Mouse (Mus musculus) frontal cortex, adult (tissue): Measurements from ENCODE around the gene Ppil6.

Experiments used
- ATAC-seq: cut with Nextera tagmentation; 2 replicates; pipeline ENCODE4 v1.9.2; 2017; ENCODE audit warnings: mild to moderate bottlenecking, moderate library complexity, mixed read lengths; ENCODE audit not compliant: low TSS enrichment

Gene Ppil6

DNA sequence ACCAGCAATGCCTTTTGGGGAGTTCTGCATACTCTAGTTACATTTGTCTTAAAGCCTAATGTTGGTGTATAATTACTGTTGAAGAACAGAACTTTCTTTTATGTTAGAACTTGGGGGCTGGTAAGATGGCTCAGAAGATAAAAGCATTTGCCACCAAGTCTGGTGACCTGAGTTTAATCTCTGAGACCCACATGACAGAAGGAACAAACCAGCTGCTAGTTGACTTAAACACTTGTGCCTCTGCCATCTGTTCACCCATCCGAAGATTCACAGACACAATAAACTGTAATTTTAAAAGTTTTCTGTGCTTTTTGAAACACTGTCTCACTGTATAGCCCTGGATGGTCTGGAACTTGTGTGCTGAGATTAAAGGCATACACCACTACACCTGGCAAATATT lies 35.5 kb downstream of the Ppil6 start:
- ATAC-seq, result no peak

- no peak for ATAC-seq
These were observed 39.7 kb downstream of the Ppil6 start for GRCm38 (mm10) chr10:41529972-41530371.

DNA sequence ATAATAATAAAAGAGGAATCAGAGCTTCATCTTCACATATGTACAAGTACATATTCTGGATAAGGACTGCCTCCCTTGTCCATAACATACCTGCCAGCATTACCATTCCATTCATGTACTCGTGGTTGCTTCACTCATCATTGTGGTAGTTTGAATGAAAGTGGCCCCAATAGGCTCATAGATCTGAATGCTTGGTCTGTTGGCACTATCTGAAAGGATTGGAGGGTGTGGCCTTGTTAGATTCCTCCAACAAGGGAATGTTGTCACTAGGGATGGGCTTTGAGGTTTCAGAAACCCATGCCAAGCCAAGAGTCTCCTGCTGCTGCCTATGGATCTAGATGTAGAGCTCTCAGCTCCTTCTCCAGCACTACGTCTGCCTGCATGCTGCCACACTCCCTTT lies 45.8 kb downstream of the Ppil6 start:
- ATAC-seq, result no peak

DNA sequence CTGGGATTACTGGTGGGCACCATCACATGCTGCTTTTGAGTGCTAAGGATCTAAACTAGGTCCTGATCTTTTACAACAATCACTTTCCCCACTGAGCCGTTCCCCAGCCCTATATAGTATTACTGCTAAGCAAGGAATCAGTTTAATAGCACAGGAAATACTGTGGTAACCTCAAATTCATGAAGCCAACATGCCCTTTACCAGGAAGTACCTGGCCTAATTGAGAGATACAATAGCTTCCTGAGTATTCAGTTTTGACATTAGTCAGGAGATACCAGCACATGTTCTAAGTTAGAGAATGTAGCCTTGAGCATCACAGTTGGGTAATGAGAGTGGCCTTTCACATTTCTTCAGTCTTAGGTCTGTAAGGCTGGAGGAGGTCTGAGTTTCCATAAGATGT lies 46.5 kb downstream of the Ppil6 start:
- ATAC-seq, result no peak

- no peak for ATAC-seq
These were observed 47.2 kb downstream of the Ppil6 start for GRCm38 (mm10) chr10:41537226-41537982.

GRCm38 (mm10) chr10:41537983-41538330 lies 47.7 kb downstream of the Ppil6 start:
- no peak for ATAC-seq

DNA sequence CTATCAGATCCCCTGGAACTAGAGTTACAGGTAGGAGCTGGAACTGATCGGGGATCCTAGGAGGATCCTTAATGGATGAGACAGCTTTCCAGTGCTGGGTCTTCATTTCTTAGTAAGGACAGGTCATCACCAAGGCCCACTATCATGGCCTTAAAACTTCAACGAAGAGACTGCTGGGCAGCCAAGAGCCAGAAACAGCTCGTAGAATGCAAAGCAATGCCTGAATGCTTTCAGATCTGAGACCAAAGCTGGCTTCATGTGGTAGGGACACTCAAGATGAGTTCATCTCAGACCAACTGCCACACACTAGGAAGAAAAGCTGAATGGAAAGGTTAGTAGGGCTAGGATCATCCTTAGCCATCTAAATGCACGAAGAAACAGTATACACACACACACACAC lies 48.7 kb downstream of the Ppil6 start:
- no peak for ATAC-seq

DNA sequence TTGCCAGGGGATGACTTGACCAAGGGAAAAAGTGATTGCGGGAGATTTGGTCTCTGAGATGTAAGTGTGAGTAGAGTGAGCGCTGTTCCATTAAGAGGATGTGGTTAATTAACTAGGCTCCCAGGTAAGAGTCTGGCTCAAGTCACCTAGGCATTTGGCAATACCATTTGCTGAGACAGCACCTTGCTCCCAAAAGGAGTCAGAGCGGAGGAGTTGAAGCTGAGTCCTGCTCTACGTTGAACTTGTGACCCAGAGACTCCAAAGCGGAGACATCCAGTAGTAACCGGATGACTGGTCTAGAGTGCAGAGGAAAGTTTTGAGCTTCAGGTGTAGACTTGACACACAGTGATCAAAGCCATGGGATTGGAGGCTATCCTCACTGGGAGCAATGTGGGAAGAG lies 51.8 kb downstream of the Ppil6 start:
- ATAC-seq, result no peak

DNA sequence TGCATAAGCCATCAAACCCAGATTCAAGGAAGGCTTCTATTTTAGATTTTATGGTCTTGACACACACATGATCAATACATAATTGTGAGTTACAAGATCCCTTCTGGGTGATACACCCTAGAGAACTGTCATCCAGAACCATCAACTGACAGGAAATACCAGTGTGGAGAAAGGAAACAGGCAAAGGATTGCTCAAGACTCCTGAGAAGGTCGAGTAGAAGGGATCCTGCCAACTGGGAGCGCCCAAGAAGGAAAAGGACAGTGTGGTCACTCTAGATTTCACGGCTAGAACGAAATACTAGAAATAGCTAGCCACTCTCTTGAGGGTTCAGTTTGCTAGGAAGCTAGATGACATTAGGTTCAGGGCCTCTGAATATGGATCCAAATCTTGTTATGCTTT lies 53.2 kb downstream of the Ppil6 start:
- ATAC-seq, result no peak

GRCm38 (mm10) chr10:41543844-41544243 lies 53.6 kb downstream of the Ppil6 start:
- ATAC-seq, result no peak

- no peak for ATAC-seq
These were observed 54.4 kb downstream of the Ppil6 start for GRCm38 (mm10) chr10:41544481-41545190.

DNA sequence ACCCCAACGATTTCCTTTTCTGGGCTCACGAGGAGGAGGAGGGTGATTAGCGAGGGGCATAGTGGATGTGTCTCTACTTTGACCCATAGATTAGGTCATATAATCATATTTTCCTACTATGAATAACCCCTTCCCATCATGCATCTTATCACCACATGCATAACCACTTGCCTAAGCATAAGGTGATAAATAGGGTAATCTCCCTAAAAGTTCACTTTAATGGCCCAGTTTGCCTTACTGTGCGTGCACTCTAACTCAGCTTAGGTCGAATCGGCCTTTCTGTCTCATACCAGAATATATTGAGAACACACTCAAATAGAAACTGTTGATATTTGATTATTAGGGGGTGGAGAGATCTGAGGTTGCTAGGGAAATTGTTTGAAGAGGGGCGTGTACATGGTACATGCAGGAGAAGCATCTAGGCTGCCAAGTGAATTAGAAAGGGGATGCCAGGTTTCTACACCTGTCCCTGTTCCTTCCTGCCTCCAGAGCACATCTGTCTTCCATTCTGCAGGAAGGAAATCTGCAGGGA lies 55.1 kb downstream of the Ppil6 start:
- ATAC-seq, result no peak

GRCm38 (mm10) chr10:41546396-41547165 lies 56.3 kb downstream of the Ppil6 start:
- no peak for ATAC-seq

DNA sequence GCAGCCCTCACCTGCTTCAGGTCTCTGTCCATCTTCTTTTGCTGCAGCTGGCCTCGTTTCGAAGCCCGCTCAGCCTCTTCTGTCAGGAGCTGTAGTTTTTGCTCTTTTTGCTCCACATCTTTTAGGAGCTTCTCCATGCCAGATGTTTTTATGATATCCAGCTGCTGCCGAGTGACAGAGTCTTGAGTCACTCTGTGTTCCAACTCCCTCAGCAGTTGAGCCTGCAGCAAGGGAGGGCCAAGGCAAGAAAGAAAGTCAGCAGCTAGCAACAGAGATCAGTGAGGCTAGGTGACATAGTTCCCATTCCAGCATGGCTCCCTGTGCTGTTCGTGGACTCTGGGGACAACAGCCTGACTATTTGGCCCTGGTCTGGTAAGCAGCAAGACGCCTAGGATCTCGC lies 60.5 kb downstream of the Ppil6 start:
- no peak for ATAC-seq

DNA sequence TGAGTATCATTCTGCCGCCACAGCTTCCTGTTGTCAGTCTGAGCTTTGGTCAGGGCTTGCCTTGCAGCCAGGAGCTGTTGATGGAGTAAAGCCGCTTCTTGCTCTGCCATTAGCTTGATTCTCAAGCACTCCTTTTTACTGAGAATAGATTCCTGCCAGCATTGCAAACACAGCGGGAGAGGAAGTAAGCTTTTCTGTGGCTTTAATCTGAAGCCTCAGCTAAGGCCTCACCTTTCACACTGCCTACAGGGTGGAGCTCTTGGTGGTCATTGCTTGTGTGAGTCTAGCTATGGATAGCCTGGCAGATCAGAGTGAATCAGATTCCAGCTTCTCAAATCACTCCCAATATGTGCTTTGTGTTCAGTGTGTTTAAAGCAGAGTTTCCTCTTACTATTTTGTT lies 62.1 kb downstream of the Ppil6 start:
- no peak for ATAC-seq

- peak; percentile 93 for ATAC-seq
These were observed 62.8 kb downstream of the Ppil6 start for GRCm38 (mm10) chr10:41552847-41553589.

DNA sequence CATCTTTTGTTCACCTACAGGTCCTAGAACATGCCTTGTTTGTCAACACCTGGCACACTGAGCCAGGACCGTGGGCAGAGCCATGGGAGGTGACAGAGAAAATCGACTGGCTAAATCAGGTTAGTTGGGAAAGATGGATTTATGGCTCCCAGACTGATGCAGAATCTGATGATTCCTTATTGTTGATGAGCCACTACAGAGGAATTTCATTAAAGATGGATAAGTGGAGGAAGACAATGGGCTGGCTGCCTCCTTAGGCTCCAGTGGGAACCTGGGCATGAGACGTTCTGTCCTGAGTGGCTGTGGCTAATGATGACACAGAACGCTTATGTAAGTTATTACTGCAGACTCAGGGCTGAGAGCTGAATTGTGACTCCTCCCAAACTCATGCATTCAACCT lies 63.5 kb downstream of the Ppil6 start:
- peak; percentile 14; the same call in 1 of the 2 replicates for ATAC-seq

GRCm38 (mm10) chr10:41555081-41555480 lies 64.8 kb downstream of the Ppil6 start:
- no peak for ATAC-seq

GRCm38 (mm10) chr10:41558401-41558800 lies 68.2 kb downstream of the Ppil6 start:
- ATAC-seq, result no peak

DNA sequence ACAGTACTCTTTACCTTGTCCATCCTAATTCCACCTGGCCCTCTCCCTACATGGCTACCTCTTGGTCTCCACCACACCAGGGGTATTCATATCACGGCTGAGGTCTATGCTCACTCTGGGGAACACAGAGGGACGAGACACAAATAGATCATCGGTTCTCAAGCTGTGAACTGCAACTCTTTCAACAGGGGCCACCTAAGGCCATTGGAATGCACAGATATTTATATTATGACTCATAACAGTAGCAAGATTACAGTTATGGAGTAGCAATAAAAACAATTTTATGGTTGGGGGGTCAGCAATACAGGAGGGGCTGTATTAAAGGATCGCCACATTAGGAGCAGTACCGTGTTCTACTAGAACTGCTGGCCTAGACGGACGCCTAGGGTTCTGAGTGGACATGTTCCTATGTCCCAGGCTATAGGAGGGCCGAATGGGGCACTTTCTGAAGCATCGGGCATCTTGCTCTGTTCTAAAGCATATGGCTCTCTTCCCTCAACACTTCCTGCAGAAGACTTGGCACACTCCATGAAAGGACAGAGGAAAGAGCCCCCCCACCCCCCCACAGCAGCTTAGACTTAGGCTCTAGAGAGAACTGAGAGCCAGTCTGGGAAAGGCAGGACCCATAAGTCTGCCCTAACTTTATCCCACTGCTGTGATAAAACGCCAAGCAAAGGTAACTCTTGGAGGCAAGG lies 71.6 kb downstream of the Ppil6 start:
- no peak for ATAC-seq
